28 mouse cellular contexts compared by ENCODE assay signal in genomic region chr9:54963669-54964068, GRCm38 (mm10). TPM values are rescaled to one million over a fixed set of nuclear protein-coding genes. Genes with fewer than 3 reads are reported as not detected.
"Had no signal": no experiment of that assay in that cellular context is flagged by ENCODE, and none has a peak within 500 bp of the region (broad histone marks: within the 10 kb centered on the region; RNA-seq: fewer than 3 reads in every experiment).

No protein-coding gene starts in this region.

- ATAC-seq: liver, embryonic 12.5 days; liver, postnatal 0 days; lung, postnatal 0 days; midbrain, embryonic 13.5 days; midbrain, embryonic 15.5 days; midbrain, embryonic 16.5 days had no signal

- DNase-seq: left cerebral cortex, postnatal 4 days; liver; liver, embryonic 13.5 days; liver, postnatal 0 days; lung, adult 18-20 months; lung, adult 2 months; lung, embryonic 14.5 days; lung, postnatal 10 days; lung, postnatal 14 days; lung, postnatal 36 days; lung, postnatal 4 days; midbrain, embryonic 14.5 days had no signal

RNA-seq across cellular contexts. Expression of gene AY074887, which starts 12.9 kb away (rescaled TPM):
- total RNA-seq: left cerebral cortex, adult 18-20 months; left cerebral cortex, adult 2 months; left cerebral cortex, postnatal 10 days; left cerebral cortex, postnatal 14 days; left cerebral cortex, postnatal 25 days; left cerebral cortex, postnatal 36 days; left cerebral cortex, postnatal 4 days; liver, adult 2 months; megakaryocyte-erythroid progenitor cell, adult 5-6 weeks; midbrain, postnatal 0 days; monocyte, adult 5-6 weeks had no signal

RNA-seq across cellular contexts. Expression of gene Chrna5, which starts 17.0 kb away (rescaled TPM):
- total RNA-seq: liver, adult 2 months; megakaryocyte progenitor cell, adult 5-6 weeks; megakaryocyte-erythroid progenitor cell, adult 5-6 weeks; monocyte, adult 5-6 weeks had no signal

RNA-seq across cellular contexts. Expression of gene Hykk, which starts 46.6 kb away (rescaled TPM):
- total RNA-seq: megakaryocyte-erythroid progenitor cell, adult 5-6 weeks; monocyte, adult 5-6 weeks had no signal
